Mouse (Mus musculus) embryonic facial prominence, embryonic 13.5 days (tissue): ENCODE measurements at regions not wholly inside any gene's neighbourhood (a gene's known extent, or its start where the extent isn't known, plus 50 kb on each side); places are given as distances from the start of the nearest gene placed in this dataset.

Experiments
- ATAC-seq: fragments of 200-750 bp; cut with Nextera tagmentation; 2 replicates; pipeline ENCODE4 v1.8.0; 2017; ENCODE audit warnings: low read depth; ENCODE audit not compliant: insufficient number of reproducible peaks, insufficient read depth, low FRiP score, low TSS enrichment
- H3K27ac ChIP-seq: fragments of 300-500 bp; sonication (generic); 2 replicates; pipeline ENCODE4 v1.5.1; 2015; ENCODE audit warnings: moderate library complexity, mild to moderate bottlenecking, inconsistent platforms
- H3K27me3 ChIP-seq: fragments of 300-500 bp; sonication (generic); 2 replicates; pipeline ENCODE4 v1.6.1; 2015; ENCODE audit warnings: mild to moderate bottlenecking, inconsistent platforms
- H3K36me3 ChIP-seq: fragments of 300-500 bp; sonication (generic); 2 replicates; pipeline ENCODE4 v1.6.1; 2015; ENCODE audit warnings: mild to moderate bottlenecking, inconsistent platforms
- H3K4me1 ChIP-seq: fragments of 300-500 bp; sonication (generic); 2 replicates; pipeline ENCODE4 v1.6.1; 2015; ENCODE audit warnings: inconsistent platforms
- H3K4me2 ChIP-seq: fragments of 300-500 bp; sonication (generic); 2 replicates; pipeline ENCODE4 v1.6.1; 2015; ENCODE audit warnings: moderate library complexity, mild to moderate bottlenecking, inconsistent platforms
- H3K4me3 ChIP-seq: fragments of 300-500 bp; sonication (generic); 2 replicates; pipeline ENCODE4 v1.5.1; 2015; ENCODE audit warnings: mild to moderate bottlenecking, inconsistent platforms
- H3K9ac ChIP-seq: fragments of 300-500 bp; sonication (generic); 2 replicates; pipeline ENCODE4 v1.6.1; 2015; ENCODE audit warnings: mild to moderate bottlenecking, inconsistent platforms
- H3K9me3 ChIP-seq: fragments of 300-500 bp; sonication (generic); 2 replicates; pipeline ENCODE4 v1.6.1; 2016; ENCODE audit warnings: inconsistent platforms
- WGBS: fragments of 180-500 bp; shearing (Covaris S2); methylation state at CpG from one replicate; pipeline ENCODE4 v1.1.7; 2015; ENCODE audit warnings: mixed read lengths; 5-methylcytosine and 5-hydroxymethylcytosine counted together

- no peak overlapping the region for H3K9ac ChIP-seq
- no peaks in the 10 kb centered on the region for H3K4me1 ChIP-seq
- ATAC-seq: no peak
- WGBS: 20% methylated on average over 2 of the region's 2 CpGs
- no peaks in the 10 kb centered on the region for H3K27me3 ChIP-seq
- H3K4me2 ChIP-seq: no peak overlapping the region
- H3K9me3 ChIP-seq: no peaks in the 10 kb centered on the region
- H3K4me3 ChIP-seq: no peak overlapping the region
- no peaks in the 10 kb centered on the region for H3K36me3 ChIP-seq
- no peak overlapping the region for H3K27ac ChIP-seq
Measured at GRCm38 (mm10) chr1:23520113-23520512, 122.5 kb upstream of the Ogfrl1 start.

GRCm38 (mm10) chr1:23532659-23533058 is 135.1 kb upstream of the Ogfrl1 start:
- Histone ChIP-seq H3K4me3 (no peak overlapping the region), H3K27ac (no peak overlapping the region), H3K4me2 (no peak overlapping the region), H3K27me3 (no peaks in the 10 kb centered on the region), H3K4me1 (no peaks in the 10 kb centered on the region), H3K9ac (no peak overlapping the region), H3K36me3 (no peaks in the 10 kb centered on the region), H3K9me3 (no peaks in the 10 kb centered on the region)
- WGBS: 80% methylated on average over 3 of the region's 3 CpGs
- ATAC-seq: no peak

GRCm38 (mm10) chr1:23536621-23537020 is 139.0 kb upstream of the Ogfrl1 start:
- H3K4me1 ChIP-seq: no peaks in the 10 kb centered on the region
- no peaks in the 10 kb centered on the region for H3K36me3 ChIP-seq
- H3K4me3 ChIP-seq: no peak overlapping the region
- H3K27me3 ChIP-seq: no peaks in the 10 kb centered on the region
- H3K9ac ChIP-seq: no peak overlapping the region
- 78% methylated on average over 10 of the region's 10 CpGs for WGBS
- H3K4me2 ChIP-seq: no peak overlapping the region
- no peaks in the 10 kb centered on the region for H3K9me3 ChIP-seq
- ATAC-seq: no peak
- no peak overlapping the region for H3K27ac ChIP-seq

- Histone ChIP-seq H3K36me3 (no peaks in the 10 kb centered on the region), H3K9me3 (no peaks in the 10 kb centered on the region), H3K4me3 (no peak overlapping the region), H3K4me1 (no peaks in the 10 kb centered on the region), H3K27ac (no peak overlapping the region), H3K27me3 (no peaks in the 10 kb centered on the region), H3K9ac (no peak overlapping the region), H3K4me2 (no peak overlapping the region)
- ATAC-seq: no peak
- WGBS: 28% methylated on average over 6 of the region's 6 CpGs
Measured at GRCm38 (mm10) chr1:23538419-23538818, 140.8 kb upstream of the Ogfrl1 start.

GRCm38 (mm10) chr1:23540594-23540993 is 143.0 kb upstream of the Ogfrl1 start:
- H3K27me3 ChIP-seq: no peaks in the 10 kb centered on the region
- H3K9me3 ChIP-seq: no peaks in the 10 kb centered on the region
- no peaks in the 10 kb centered on the region for H3K4me1 ChIP-seq
- no peaks in the 10 kb centered on the region for H3K36me3 ChIP-seq
- no peak overlapping the region for H3K4me3 ChIP-seq
- no peak overlapping the region for H3K4me2 ChIP-seq
- no peak overlapping the region for H3K9ac ChIP-seq
- WGBS: 80% methylated on average over 7 of the region's 7 CpGs
- no peak for ATAC-seq
- H3K27ac ChIP-seq: no peak overlapping the region

- Histone ChIP-seq H3K9ac (no peak overlapping the region), H3K27me3 (no peaks in the 10 kb centered on the region), H3K4me3 (no peak overlapping the region), H3K27ac (no peak overlapping the region), H3K36me3 (no peaks in the 10 kb centered on the region), H3K4me2 (no peak overlapping the region), H3K9me3 (no peaks in the 10 kb centered on the region), H3K4me1 (no peaks in the 10 kb centered on the region)
- 80% methylated on average over 3 of the region's 3 CpGs for WGBS
- ATAC-seq: no peak
Measured at GRCm38 (mm10) chr1:23555794-23556193, 158.2 kb upstream of the Ogfrl1 start.

GRCm38 (mm10) chr1:23568106-23568505 is 170.5 kb upstream of the Ogfrl1 start:
- no peak for ATAC-seq
- no peaks in the 10 kb centered on the region for H3K4me1 ChIP-seq
- H3K4me3 ChIP-seq: no peak overlapping the region
- 86% methylated on average over 5 of the region's 5 CpGs for WGBS
- H3K36me3 ChIP-seq: no peaks in the 10 kb centered on the region
- H3K9ac ChIP-seq: no peak overlapping the region
- H3K27me3 ChIP-seq: no peaks in the 10 kb centered on the region
- H3K9me3 ChIP-seq: no peaks in the 10 kb centered on the region
- no peak overlapping the region for H3K4me2 ChIP-seq
- no peak overlapping the region for H3K27ac ChIP-seq

GRCm38 (mm10) chr1:23574461-23574860 is 176.9 kb upstream of the Ogfrl1 start:
- Histone ChIP-seq H3K4me2 (no peak overlapping the region), H3K27me3 (no peaks in the 10 kb centered on the region), H3K36me3 (no peaks in the 10 kb centered on the region), H3K9ac (no peak overlapping the region), H3K4me1 (no peaks in the 10 kb centered on the region), H3K9me3 (no peaks in the 10 kb centered on the region), H3K4me3 (no peak overlapping the region), H3K27ac (no peak overlapping the region)
- 68% methylated on average over 7 of the region's 7 CpGs for WGBS
- ATAC-seq: no peak

GRCm38 (mm10) chr1:23575005-23575404 is 177.4 kb upstream of the Ogfrl1 start:
- no peak overlapping the region for H3K4me3 ChIP-seq

GRCm38 (mm10) chr1:23575515-23575914 is 177.9 kb upstream of the Ogfrl1 start:
- no peak overlapping the region for H3K4me2 ChIP-seq
- no peaks in the 10 kb centered on the region for H3K4me1 ChIP-seq
- WGBS: 92% methylated on average over 2 of the region's 2 CpGs
- no peaks in the 10 kb centered on the region for H3K27me3 ChIP-seq
- H3K27ac ChIP-seq: no peak overlapping the region
- H3K36me3 ChIP-seq: no peaks in the 10 kb centered on the region
- no peak overlapping the region for H3K4me3 ChIP-seq
- no peak overlapping the region for H3K9ac ChIP-seq
- no peak for ATAC-seq
- H3K9me3 ChIP-seq: no peaks in the 10 kb centered on the region

More at GRCm38 (mm10) chr1:23575005-23575404, 177.4 kb upstream of the Ogfrl1 start:
- Histone ChIP-seq H3K4me2 (no peak overlapping the region), H3K9ac (no peak overlapping the region), H3K27me3 (no peaks in the 10 kb centered on the region), H3K9me3 (no peaks in the 10 kb centered on the region), H3K36me3 (no peaks in the 10 kb centered on the region), H3K27ac (no peak overlapping the region), H3K4me1 (no peaks in the 10 kb centered on the region)
- ATAC-seq: no peak

GRCm38 (mm10) chr1:23576150-23576549 is 178.6 kb upstream of the Ogfrl1 start:
- Histone ChIP-seq H3K4me2 (no peak overlapping the region), H3K27me3 (no peaks in the 10 kb centered on the region), H3K9me3 (no peaks in the 10 kb centered on the region), H3K27ac (no peak overlapping the region), H3K9ac (no peak overlapping the region), H3K4me3 (no peak overlapping the region), H3K4me1 (no peaks in the 10 kb centered on the region), H3K36me3 (no peaks in the 10 kb centered on the region)
- WGBS: 67% methylated on average over 5 of the region's 5 CpGs
- ATAC-seq: no peak

- ATAC-seq: no peak
Measured at GRCm38 (mm10) chr1:23589414-23589942, 172.1 kb upstream of the B3gat2 start.

More at GRCm38 (mm10) chr1:23589414-23589942, 172.1 kb upstream of the B3gat2 start:
- Histone ChIP-seq H3K9me3 (no peaks in the 10 kb centered on the region), H3K4me2 (no peak overlapping the region), H3K9ac (no peak overlapping the region), H3K27me3 (no peaks in the 10 kb centered on the region), H3K4me1 (no peaks in the 10 kb centered on the region), H3K27ac (no peak overlapping the region), H3K36me3 (no peaks in the 10 kb centered on the region), H3K4me3 (no peak overlapping the region)
- 70% methylated on average over 6 of the region's 6 CpGs for WGBS
